Mouse (Mus musculus): ENCODE results near the gene Aff2. TPM values are rescaled to one million over a fixed set of nuclear protein-coding genes. Genes with fewer than 3 reads are reported as not detected.

Gene Aff2
- polyA plus RNA-seq, 1 experiment from 2014 or later: 0.70 TPM

- no peak for DNase-seq (ENCODE audit: low spot score)
- no peak overlapping the region for H3K4me3 ChIP-seq (ENCODE audit: low read depth, low read length)
- no peak overlapping the region for H3K27ac ChIP-seq (replicated peaks)
- 88% methylated on average over 2 of the region's 2 CpGs for WGBS
- H3K36me3 ChIP-seq (ENCODE audit: control insufficient read depth, insufficient read depth, low read length): no peaks in the 10 kb centered on the region
- no peak for TF ChIP-seq EP300 (optimal IDR thresholded peaks at IDR 0.05)
- no peak for TF ChIP-seq CTCF (IDR thresholded peaks at IDR 0.05; ENCODE audit: low read depth)
- no peak overlapping the region for H3K9ac ChIP-seq (ENCODE audit: low read length)
- H3K27me3 ChIP-seq (ENCODE audit: control insufficient read depth, insufficient read depth, low read length): no peaks in the 10 kb centered on the region
- no peaks in the 10 kb centered on the region for H3K4me1 ChIP-seq (replicated peaks; ENCODE audit: control insufficient read depth, insufficient read depth)
- H3K9me3 ChIP-seq (ENCODE audit: control insufficient read depth, low read length): no peaks in the 10 kb centered on the region
- no peak overlapping the region for H3K4me2 ChIP-seq (replicated peaks; ENCODE audit: low read depth)
- no peak for ATAC-seq (ENCODE audit: low FRiP score, low TSS enrichment)
Observed at GRCm38 (mm10) chrX:69663038-69663437, 302.9 kb downstream of the Aff2 start.

- no peak for DNase-seq (ENCODE audit: low spot score)
- Histone ChIP-seq H3K9me3 (ENCODE audit: control insufficient read depth, low read length) (no peaks in the 10 kb centered on the region), H3K4me1 (replicated peaks; ENCODE audit: control insufficient read depth, insufficient read depth) (no peaks in the 10 kb centered on the region), H3K9ac (ENCODE audit: low read length) (no peak overlapping the region), H3K36me3 (ENCODE audit: control insufficient read depth, insufficient read depth, low read length) (no peaks in the 10 kb centered on the region), H3K27ac (replicated peaks) (no peak overlapping the region), H3K4me2 (replicated peaks; ENCODE audit: low read depth) (no peak overlapping the region), H3K27me3 (ENCODE audit: control insufficient read depth, insufficient read depth, low read length) (no peaks in the 10 kb centered on the region), H3K4me3 (ENCODE audit: low read depth, low read length) (no peak overlapping the region)
- 78% methylated on average over 3 of the region's 3 CpGs for whole genome bisulfite sequencing
- no peak for ATAC-seq (ENCODE audit: low FRiP score, low TSS enrichment)
- TF ChIP-seq EP300 (optimal IDR thresholded peaks at IDR 0.05): no peak
- TF ChIP-seq CTCF (IDR thresholded peaks at IDR 0.05; ENCODE audit: low read depth): no peak
Observed at GRCm38 (mm10) chrX:69666145-69666677, 306.1 kb downstream of the Aff2 start.

- no peaks in the 10 kb centered on the region for H3K27me3 ChIP-seq (ENCODE audit: control insufficient read depth, insufficient read depth, low read length)
- no peak overlapping the region for H3K9ac ChIP-seq (ENCODE audit: low read length)
- H3K27ac ChIP-seq (replicated peaks): no peak overlapping the region
- no peaks in the 10 kb centered on the region for H3K36me3 ChIP-seq (ENCODE audit: control insufficient read depth, insufficient read depth, low read length)
- ATAC-seq (ENCODE audit: low FRiP score, low TSS enrichment): no peak
- H3K4me2 ChIP-seq (replicated peaks; ENCODE audit: low read depth): no peak overlapping the region
- TF ChIP-seq CTCF (IDR thresholded peaks at IDR 0.05; ENCODE audit: low read depth) (no peak), EP300 (optimal IDR thresholded peaks at IDR 0.05) (no peak)
- H3K4me1 ChIP-seq (replicated peaks; ENCODE audit: control insufficient read depth, insufficient read depth): no peaks in the 10 kb centered on the region
- WGBS: 92% methylated on average over 1 of the region's 1 CpGs
- H3K9me3 ChIP-seq (ENCODE audit: control insufficient read depth, low read length): no peaks in the 10 kb centered on the region
- H3K4me3 ChIP-seq (ENCODE audit: low read depth, low read length): no peak overlapping the region
- no peak for DNase-seq (ENCODE audit: low spot score)
Observed at GRCm38 (mm10) chrX:69675691-69676090, 315.6 kb downstream of the Aff2 start.

DNA sequence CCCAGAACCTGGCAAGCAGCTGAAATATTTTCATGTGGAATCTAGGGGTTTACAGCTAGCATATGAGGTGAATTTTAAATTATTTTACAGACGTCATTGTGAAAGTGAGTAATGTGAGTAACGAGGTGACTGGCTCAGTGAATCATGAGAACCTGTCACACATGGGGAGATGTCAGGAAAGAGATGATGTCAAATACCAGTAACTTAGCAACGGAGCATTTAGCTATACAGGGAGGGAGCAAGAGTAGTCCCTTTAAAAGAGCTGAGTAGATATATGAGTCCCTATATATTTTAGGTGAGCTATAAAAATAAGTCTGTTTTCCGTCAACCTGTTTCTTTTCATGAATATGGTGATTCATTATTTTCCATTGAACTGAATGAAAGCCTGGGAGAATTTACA lies 338.7 kb downstream of the Aff2 start:
- no peaks in the 10 kb centered on the region for H3K4me1 ChIP-seq (replicated peaks; ENCODE audit: control insufficient read depth, insufficient read depth)
- DNase-seq (ENCODE audit: low spot score) (no peak), ATAC-seq (ENCODE audit: low FRiP score, low TSS enrichment) (no peak)
- WGBS: 55% methylated on average over 4 of the region's 4 CpGs
- no peaks in the 10 kb centered on the region for H3K27me3 ChIP-seq (ENCODE audit: control insufficient read depth, insufficient read depth, low read length)
- no peak for TF ChIP-seq EP300 (optimal IDR thresholded peaks at IDR 0.05)
- TF ChIP-seq CTCF (IDR thresholded peaks at IDR 0.05; ENCODE audit: low read depth): no peak
- H3K4me3 ChIP-seq (ENCODE audit: low read depth, low read length): no peak overlapping the region
- H3K27ac ChIP-seq (replicated peaks): no peak overlapping the region
- no peak overlapping the region for H3K9ac ChIP-seq (ENCODE audit: low read length)
- H3K4me2 ChIP-seq (replicated peaks; ENCODE audit: low read depth): no peak overlapping the region
- H3K36me3 ChIP-seq (ENCODE audit: control insufficient read depth, insufficient read depth, low read length): no peaks in the 10 kb centered on the region
- no peaks in the 10 kb centered on the region for H3K9me3 ChIP-seq (ENCODE audit: control insufficient read depth, low read length)

GRCm38 (mm10) chrX:69738972-69739371 lies 378.9 kb downstream of the Aff2 start:
- Histone ChIP-seq H3K27ac (replicated peaks) (no peak overlapping the region), H3K9ac (ENCODE audit: low read length) (no peak overlapping the region), H3K27me3 (ENCODE audit: control insufficient read depth, insufficient read depth, low read length) (no peaks in the 10 kb centered on the region), H3K4me2 (replicated peaks; ENCODE audit: low read depth) (no peak overlapping the region), H3K9me3 (ENCODE audit: control insufficient read depth, low read length) (no peaks in the 10 kb centered on the region), H3K4me3 (ENCODE audit: low read depth, low read length) (no peak overlapping the region), H3K4me1 (replicated peaks; ENCODE audit: control insufficient read depth, insufficient read depth) (no peaks in the 10 kb centered on the region), H3K36me3 (ENCODE audit: control insufficient read depth, insufficient read depth, low read length) (no peaks in the 10 kb centered on the region)
- ATAC-seq (ENCODE audit: low FRiP score, low TSS enrichment) (no peak), DNase-seq (ENCODE audit: low spot score) (no peak)
- WGBS: 61% methylated on average over 3 of the region's 3 CpGs
- TF ChIP-seq CTCF (IDR thresholded peaks at IDR 0.05; ENCODE audit: low read depth) (no peak), EP300 (optimal IDR thresholded peaks at IDR 0.05) (no peak)

GRCm38 (mm10) chrX:69744962-69745597 lies 385.0 kb downstream of the Aff2 start:
- Histone ChIP-seq H3K9ac (ENCODE audit: low read length) (no peak overlapping the region), H3K9me3 (ENCODE audit: control insufficient read depth, low read length) (no peaks in the 10 kb centered on the region), H3K27ac (replicated peaks) (no peak overlapping the region), H3K4me1 (replicated peaks; ENCODE audit: control insufficient read depth, insufficient read depth) (no peaks in the 10 kb centered on the region), H3K4me2 (replicated peaks; ENCODE audit: low read depth) (no peak overlapping the region), H3K4me3 (ENCODE audit: low read depth, low read length) (no peak overlapping the region), H3K27me3 (ENCODE audit: control insufficient read depth, insufficient read depth, low read length) (no peaks in the 10 kb centered on the region), H3K36me3 (ENCODE audit: control insufficient read depth, insufficient read depth, low read length) (no peaks in the 10 kb centered on the region)
- no peak for ATAC-seq (ENCODE audit: low FRiP score, low TSS enrichment)
- DNase-seq (ENCODE audit: low spot score): no peak
- TF ChIP-seq CTCF (IDR thresholded peaks at IDR 0.05; ENCODE audit: low read depth) (no peak), EP300 (optimal IDR thresholded peaks at IDR 0.05) (no peak)
- 61% methylated on average over 3 of the region's 3 CpGs for WGBS

Measured in stomach, postnatal 0 days (tissue).